Mouse (Mus musculus) liver, embryonic 11.5 days (tissue): ENCODE measurements around the gene Spaca9. TPM values are rescaled to one million over a fixed set of nuclear protein-coding genes. Genes with fewer than 3 reads are reported as not detected.

Experiments used
- ATAC-seq: fragments of 200-750 bp; cut with Nextera tagmentation; replicated peaks from 2 replicates; pipeline ENCODE4 v1.8.0; 2017; ENCODE audit warnings: moderate number of reproducible peaks, mild to moderate bottlenecking, moderate TSS enrichment, moderate library complexity; ENCODE audit not compliant: low FRiP score
- DNase-seq: peaks from one replicate; pipeline ENCODE4 v3.0.0-alpha.2; 2017; ENCODE audit warnings: low spot score
- H3K27ac ChIP-seq: fragments of 300-500 bp; sonication (generic); 2 replicates; pipeline ENCODE4 v1.5.1; 2014; ENCODE audit warnings: mild to moderate bottlenecking, low read depth, low read length, control low read depth
- H3K27me3 ChIP-seq: fragments of 300-500 bp; sonication (generic); replicated peaks from 2 replicates; pipeline ENCODE4 v1.6.1; 2014; ENCODE audit warnings: low read length, mixed read lengths; ENCODE audit not compliant: control insufficient read depth, insufficient read depth
- H3K36me3 ChIP-seq: fragments of 300-500 bp; sonication (generic); 2 replicates; pipeline ENCODE4 v1.6.1; 2014; ENCODE audit warnings: mild to moderate bottlenecking, low read length, moderate library complexity, mixed read lengths; ENCODE audit not compliant: control insufficient read depth, insufficient read depth
- H3K4me1 ChIP-seq: fragments of 300-500 bp; sonication (generic); replicated peaks from 2 replicates; pipeline ENCODE4 v1.6.1; 2014; ENCODE audit warnings: low read length, mixed read lengths; ENCODE audit not compliant: control insufficient read depth, insufficient read depth
- H3K4me2 ChIP-seq: fragments of 300-500 bp; sonication (generic); 2 replicates; pipeline ENCODE4 v1.6.1; 2014; ENCODE audit warnings: mild to moderate bottlenecking, control low read depth, moderate library complexity
- H3K4me3 ChIP-seq: fragments of 300-500 bp; sonication (generic); 2 replicates; pipeline ENCODE4 v1.5.1; 2014; ENCODE audit warnings: low read depth, low read length, control low read depth
- H3K9ac ChIP-seq: fragments of 300-500 bp; sonication (generic); 2 replicates; pipeline ENCODE4 v1.6.1; 2014; ENCODE audit warnings: low read depth, low read length, control low read depth
- H3K9me3 ChIP-seq: fragments of 300-500 bp; sonication (generic); 2 replicates; pipeline ENCODE4 v1.6.1; 2016; ENCODE audit warnings: low read length, inconsistent platforms, mixed read lengths; ENCODE audit not compliant: control insufficient read depth
- WGBS: fragments of 180-500 bp; shearing (Covaris S2); extraction: QIAGEN DNeasy Blood & Tissue Kit; methylation state at CpG from one replicate; pipeline ENCODE4 v1.1.7; 2014; 5-methylcytosine and 5-hydroxymethylcytosine counted together
- microRNA-seq: library from miRNA; unstranded; fragments of <30 nt; microRNA quantifications from one replicate; pipeline ENCODE4, GENCODE M21; 2017; ENCODE audit warnings: borderline number of aligned reads
- polyA plus RNA-seq: library from polyadenylated mRNA; unstranded; fragments of >200 nt; fragmentation: Nextera tagmentation; extraction: Ambion mirVana; gene quantifications from 2 replicates; pipeline ENCODE4 v1.2.1, GENCODE M21; 2014

Gene Spaca9
- polyA plus RNA-seq, 1 experiment from 2014 or later: 4.4 TPM

GRCm38 (mm10) chr2:28653351-28653750 lies 46.2 kb downstream of the Spaca9 start:
- Histone ChIP-seq H3K4me3 (no peak overlapping the region), H3K4me2 (no peak overlapping the region), H3K27ac (no peak overlapping the region), H3K9me3 (no peaks in the 10 kb centered on the region), H3K36me3 (peaks cover 2% of the 10 kb centered on the region), H3K9ac (no peak overlapping the region), H3K4me1 (no peaks in the 10 kb centered on the region), H3K27me3 (no peaks in the 10 kb centered on the region)
- ATAC-seq (no peak), DNase-seq (no peak)
- 88% methylated on average over 7 of the region's 7 CpGs for WGBS

- Histone ChIP-seq H3K36me3 (no peaks in the 10 kb centered on the region; the same call in 1 of the 2 replicates), H3K9me3 (no peaks in the 10 kb centered on the region), H3K27me3 (no peaks in the 10 kb centered on the region), H3K4me3 (no peak overlapping the region), H3K4me1 (no peaks in the 10 kb centered on the region; the same call in 1 of the 2 replicates), H3K27ac (no peak overlapping the region), H3K9ac (no peak overlapping the region), H3K4me2 (no peak overlapping the region)
- no peak for ATAC-seq
- DNase-seq: no peak
Observed at GRCm38 (mm10) chr2:28650526-28650925, 49.0 kb downstream of the Spaca9 start.

GRCm38 (mm10) chr2:28643081-28643480 lies 56.4 kb downstream of the Spaca9 start:
- H3K36me3 ChIP-seq: no peaks in the 10 kb centered on the region

More at GRCm38 (mm10) chr2:28643081-28643480, 56.4 kb downstream of the Spaca9 start:
- H3K9ac ChIP-seq: no peak overlapping the region
- no peak for ATAC-seq
- no peak for DNase-seq
- H3K9me3 ChIP-seq: no peaks in the 10 kb centered on the region
- no peaks in the 10 kb centered on the region for H3K27me3 ChIP-seq
- H3K27ac ChIP-seq: no peak overlapping the region
- H3K4me1 ChIP-seq: peaks cover 25% of the 10 kb centered on the region
- 89% methylated on average over 3 of the region's 3 CpGs for WGBS
- no peak overlapping the region for H3K4me2 ChIP-seq
- H3K4me3 ChIP-seq: no peak overlapping the region

Small RNA genes within 50 kb of the gene (microRNA-seq; reads per million reads assigned to microRNA genes)
- gene Mir3088: 3.2 reads per million

Other genes with a start within 250 kb of the Spaca9 start
- gene 1700007K13Rik, start 233.4 kb downstream of the Spaca9 start, polyA plus RNA-seq: 0.29 TPM in 1 of 2 replicates, not detected in the other
- gene Mrps2, start 231.7 kb downstream of the Spaca9 start, polyA plus RNA-seq: 68.2 and 69.3 TPM in 2 replicates
- gene Gbgt1, start 202.8 kb downstream of the Spaca9 start, polyA plus RNA-seq: 0.22 and 0.32 TPM in 2 replicates
- gene Gm10134, start 193.6 kb downstream of the Spaca9 start, polyA plus RNA-seq: 0.73 and 0.78 TPM in 2 replicates
- 11.3 and 12.9 TPM in 2 replicates for gene Ralgds, start 186.6 kb downstream of the Spaca9 start, polyA plus RNA-seq
- not detected in 2 replicates for gene Cel, start 136.3 kb downstream of the Spaca9 start, polyA plus RNA-seq
- 30.8 and 32.9 TPM in 2 replicates for gene Gtf3c5, start 116.0 kb downstream of the Spaca9 start, polyA plus RNA-seq
- 143 and 151 TPM in 2 replicates for gene Gfi1b, start 77.7 kb downstream of the Spaca9 start, polyA plus RNA-seq
- 20.7 and 21.3 TPM in 2 replicates for gene Tsc1, start 58.5 kb downstream of the Spaca9 start, polyA plus RNA-seq
- gene Ak8, start 437 bp upstream of the Spaca9 start, polyA plus RNA-seq: 0.38 and 0.69 TPM in 2 replicates
- gene Gtf3c4, start 140.6 kb upstream of the Spaca9 start, polyA plus RNA-seq: 19.2 and 20.1 TPM in 2 replicates
- gene Ddx31, start 140.7 kb upstream of the Spaca9 start, polyA plus RNA-seq: 15.5 and 16.4 TPM in 2 replicates
- not detected in 2 replicates for gene Barhl1, start 216.9 kb upstream of the Spaca9 start, polyA plus RNA-seq